ENCODE assay signal across 23 mouse cellular contexts in the genomic region with DNA sequence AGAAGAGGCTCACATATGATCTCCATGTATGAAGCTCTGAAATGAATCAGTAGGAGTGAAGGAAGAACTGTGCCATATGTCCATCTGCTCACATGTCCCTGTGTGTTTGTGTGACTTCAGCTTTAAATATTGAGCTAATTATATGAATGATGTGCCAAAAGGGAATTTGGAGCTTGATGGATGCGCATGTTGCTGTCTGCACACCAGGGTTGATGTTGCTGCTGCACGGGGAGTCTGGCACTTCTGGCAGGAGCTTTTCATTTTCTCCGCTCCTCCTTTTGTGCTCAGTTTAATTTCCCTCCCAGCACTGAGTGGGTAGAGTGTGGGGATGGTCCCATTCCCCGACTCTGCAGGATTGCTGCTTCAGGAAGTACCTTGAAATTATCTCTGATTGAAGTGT.
DNase-seq lines count a peak whose midpoint lies in the region; ATAC-seq lines count a peak whose summit lies in the region.
"Had no signal": no experiment of that assay in that cellular context is flagged by ENCODE, and none has a peak within 500 bp of the region (broad histone marks: within the 10 kb centered on the region; RNA-seq: fewer than 3 reads in every experiment).

No protein-coding gene starts in this region.

- no peaks in the 10 kb centered on the region for H3K9me3 ChIP-seq in forebrain, embryonic 16.5 days (ENCODE audit: control insufficient read depth, low read length)
- no peaks in the 10 kb centered on the region for H3K9me3 ChIP-seq in hindbrain, embryonic 13.5 days
- no peaks in the 10 kb centered on the region for H3K9me3 ChIP-seq in midbrain, embryonic 15.5 days
- H3K9me3 ChIP-seq: embryonic facial prominence, embryonic 15.5 days; heart, embryonic 12.5 days; limb, embryonic 12.5 days; liver, embryonic 13.5 days had no signal

- H3K27me3 ChIP-seq in forebrain, embryonic 16.5 days (replicated peaks; ENCODE audit: control insufficient read depth, insufficient read depth, low read length): no peaks in the 10 kb centered on the region
- H3K27me3 ChIP-seq in hindbrain, embryonic 13.5 days: no peaks in the 10 kb centered on the region
- no peaks in the 10 kb centered on the region for H3K27me3 ChIP-seq in midbrain, embryonic 15.5 days (replicated peaks)
- H3K27me3 ChIP-seq: embryonic facial prominence, embryonic 15.5 days; heart, embryonic 12.5 days; limb, embryonic 12.5 days; liver, embryonic 13.5 days had no signal

- intact Hi-C loops in left cerebral cortex, postnatal 4 days (cut with DNase I): no loop called here
- intact Hi-C loops in gastrocnemius, postnatal 36 days (cut with DNase I): no loop called here

- no peak overlapping the region for H3K9ac ChIP-seq in forebrain, embryonic 16.5 days (replicated peaks; ENCODE audit: low read depth, low read length)
- H3K9ac ChIP-seq in hindbrain, embryonic 13.5 days: no peak overlapping the region
- H3K9ac ChIP-seq in midbrain, embryonic 15.5 days: no peak overlapping the region
- H3K9ac ChIP-seq: embryonic facial prominence, embryonic 15.5 days; heart, embryonic 12.5 days; limb, embryonic 12.5 days; liver, embryonic 13.5 days; lung, embryonic 14.5 days had no signal

- H3K4me2 ChIP-seq in forebrain, embryonic 16.5 days (ENCODE audit: low read length): no peak overlapping the region
- no peak overlapping the region for H3K4me2 ChIP-seq in hindbrain, embryonic 13.5 days
- H3K4me2 ChIP-seq in midbrain, embryonic 15.5 days: no peak overlapping the region
- H3K4me2 ChIP-seq: embryonic facial prominence, embryonic 15.5 days; heart, embryonic 12.5 days; limb, embryonic 12.5 days; liver, embryonic 13.5 days; lung, embryonic 14.5 days had no signal

- H3K4me3 ChIP-seq in forebrain, embryonic 16.5 days (replicated peaks; ENCODE audit: low read length): no peak overlapping the region
- no peak overlapping the region for H3K4me3 ChIP-seq in hindbrain, embryonic 13.5 days
- no peak overlapping the region for H3K4me3 ChIP-seq in midbrain, embryonic 15.5 days
- H3K4me3 ChIP-seq: embryonic facial prominence, embryonic 15.5 days; heart, embryonic 12.5 days; limb, embryonic 12.5 days; liver, embryonic 13.5 days; myocyte had no signal

- H3K36me3 ChIP-seq in forebrain, embryonic 16.5 days (ENCODE audit: control insufficient read depth, insufficient read depth): no peaks in the 10 kb centered on the region
- no peaks in the 10 kb centered on the region for H3K36me3 ChIP-seq in hindbrain, embryonic 13.5 days
- no peaks in the 10 kb centered on the region for H3K36me3 ChIP-seq in midbrain, embryonic 15.5 days (replicated peaks)
- H3K36me3 ChIP-seq: embryonic facial prominence, embryonic 15.5 days; heart, embryonic 12.5 days; limb, embryonic 12.5 days; liver, embryonic 13.5 days had no signal

- peak; percentile 38 for DNase-seq in left cerebral cortex, postnatal 4 days
- no peak for DNase-seq in left cerebral cortex, adult 8-10 months (ENCODE audit: low spot score in 2 of 2)
- DNase-seq in gastrocnemius, postnatal 36 days: no peak
- DNase-seq: adrenal gland, adult 8-10 months; cerebellum, postnatal 36 days; heart, adult 11 months; heart, postnatal 14 days; kidney, adult 8-10 months; kidney, postnatal 25 days; layer of hippocampus, adult 9-11 months; liver, embryonic 13.5 days; lung, embryonic 14.5 days; lung, postnatal 36 days; thymus, postnatal 25 days had no signal

- 31% methylated on average over 4 of the region's 4 CpGs for WGBS in forebrain, embryonic 16.5 days
- 33% methylated on average over 4 of the region's 4 CpGs for WGBS in hindbrain, embryonic 13.5 days
- WGBS in midbrain, embryonic 15.5 days: 28% methylated on average over 4 of the region's 4 CpGs

- no peak overlapping the region for H3K27ac ChIP-seq in forebrain, embryonic 16.5 days (ENCODE audit: low read length)
- no peak overlapping the region for H3K27ac ChIP-seq in hindbrain, embryonic 13.5 days
- no peak overlapping the region for H3K27ac ChIP-seq in midbrain, embryonic 15.5 days
- H3K27ac ChIP-seq: embryonic facial prominence, embryonic 15.5 days; limb, embryonic 12.5 days; liver, embryonic 13.5 days had no signal

- peaks cover 6% of the 10 kb centered on the region; the same call in 1 of the 2 replicates for H3K4me1 ChIP-seq in forebrain, embryonic 16.5 days (replicated peaks; ENCODE audit: control insufficient read depth, insufficient read depth, low read length)
- H3K4me1 ChIP-seq in hindbrain, embryonic 13.5 days (replicated peaks): peaks cover 8% of the 10 kb centered on the region; the same call in 1 of the 2 replicates
- peaks cover 4% of the 10 kb centered on the region; the same call in 1 of the 2 replicates for H3K4me1 ChIP-seq in midbrain, embryonic 15.5 days
- H3K4me1 ChIP-seq: embryonic facial prominence, embryonic 15.5 days; heart, embryonic 12.5 days; limb, embryonic 12.5 days; liver, embryonic 13.5 days had no signal

- 0 out of 2 replicates have a peak, but pooled peaks have one; percentile 62 for ATAC-seq in forebrain, embryonic 16.5 days
- peak; percentile 57 for ATAC-seq in hindbrain, embryonic 13.5 days (ENCODE audit: low FRiP score)
- peak; percentile 48 for ATAC-seq in midbrain, embryonic 15.5 days (replicated peaks)
- no peak for ATAC-seq in erythroblast, adult 5-6 weeks (replicated peaks; ENCODE audit: low FRiP score, poor library complexity, severe bottlenecking)
- ATAC-seq: inflammation-experienced regulatory T-cells, adult 6 months had no signal
